Mouse (Mus musculus) MEL (cell line): ENCODE data around the gene Ppp1r35. TPM values are rescaled to one million over a fixed set of nuclear protein-coding genes. Genes with fewer than 3 reads are reported as not detected.
A peak's percentile ranks its signal among the peaks of the same experiment; 100 is the strongest.

Experiments used
- DNase-seq: peaks from one replicate; pipeline ENCODE4 v3.0.0; 2011; ENCODE audit warnings: low read depth, low spot score
- H3K27ac ChIP-seq: 2 replicates; pipeline ENCODE4 v1.5.1; 2012; ENCODE audit warnings: low read depth, mild to moderate bottlenecking, control low read depth, low read length, moderate library complexity; ENCODE audit not compliant: control insufficient read depth
- H3K27me3 ChIP-seq, 2 experiments: fragments of 150-350 bp in 1 of 2; sonication (generic) in 1 of 2; 2 replicates each; pipeline ENCODE4 v1.6.1; 2012; ENCODE audit warnings: low read length in 2 of 2, mild to moderate bottlenecking in 2 of 2, improper control_type of control experiment in 1 of 2, moderate library complexity in 1 of 2; ENCODE audit not compliant: insufficient read depth in 2 of 2, control insufficient read depth in 1 of 2
- H3K36me3 ChIP-seq, 2 experiments: 2 replicates each; pipeline ENCODE4 v1.6.1; 2012 to 2014; ENCODE audit warnings: low read length in 2 of 2, improper control_type of control experiment in 1 of 2, inconsistent platforms in 1 of 2, mild to moderate bottlenecking in 1 of 2; ENCODE audit not compliant: insufficient read depth in 2 of 2, control insufficient read depth in 1 of 2
- H3K4me1 ChIP-seq, 2 experiments: fragments of 150-350 bp in 1 of 2; sonication (generic) in 1 of 2; 2 replicates each; pipeline ENCODE4 v1.6.1; 2012; ENCODE audit warnings: low read length in 2 of 2, improper control_type of control experiment in 1 of 2, mild to moderate bottlenecking in 1 of 2; ENCODE audit not compliant: insufficient read depth in 2 of 2, control insufficient read depth in 1 of 2
- H3K4me3 ChIP-seq, 2 experiments: fragments of 150-350 bp in 1 of 2; sonication (generic) in 1 of 2; 2 replicates each; pipeline ENCODE4 v1.5.1; 2012; ENCODE audit warnings: low read depth in 2 of 2, low read length in 2 of 2, mild to moderate bottlenecking in 2 of 2, moderate library complexity in 2 of 2, control low read depth in 1 of 2, improper control_type of control experiment in 1 of 2; ENCODE audit not compliant: control insufficient read depth in 1 of 2, insufficient read depth in 1 of 2
- H3K79me2 ChIP-seq: 2 replicates; pipeline ENCODE4 v1.6.1; 2012; ENCODE audit warnings: mild to moderate bottlenecking, low read length, moderate library complexity; ENCODE audit not compliant: control insufficient read depth, poor library complexity, insufficient read depth
- H3K9ac ChIP-seq: 2 replicates; pipeline ENCODE4 v1.6.1; 2012; ENCODE audit warnings: low read depth, mild to moderate bottlenecking, control low read depth, low read length, moderate library complexity; ENCODE audit not compliant: control insufficient read depth, poor library complexity, severe bottlenecking
- H3K9me3 ChIP-seq: fragments of 150-350 bp; sonication (generic); replicated peaks from 2 replicates; pipeline ENCODE4 v1.6.1; 2012; ENCODE audit warnings: mild to moderate bottlenecking, low read length, improper control_type of control experiment, moderate library complexity; ENCODE audit not compliant: insufficient read depth
- CTCF ChIP-seq, 3 experiments: IDR thresholded peaks in 2 of 3; conservative IDR thresholded peaks in 1 of 3; 2 replicates each; pipeline ENCODE4 v1.5.1; 2011 to 2012; ENCODE audit warnings: low read length in 3 of 3, low read depth in 2 of 3, mild to moderate bottlenecking in 2 of 3, improper control_type of control experiment in 1 of 3, inconsistent platforms in 1 of 3, mixed read lengths in 1 of 3, moderate library complexity in 1 of 3; ENCODE audit not compliant: control insufficient read depth in 1 of 3, insufficient read depth in 1 of 3, poor library complexity in 1 of 3, severe bottlenecking in 1 of 3
- E2F4 ChIP-seq: IDR thresholded peaks from 2 replicates; pipeline ENCODE4 v1.6.1; 2011; ENCODE audit warnings: low read depth, low read length, improper control_type of control experiment, borderline replicate concordance
- ELF1 ChIP-seq: IDR thresholded peaks from 2 replicates; pipeline ENCODE4 v1.6.1; 2014; ENCODE audit warnings: low read depth, mild to moderate bottlenecking, inconsistent platforms, low read length, improper control_type of control experiment, moderate library complexity
- EP300 ChIP-seq, 2 experiments: IDR thresholded peaks; 2 replicates each; pipeline ENCODE4 v1.6.1; 2011; ENCODE audit warnings: improper control_type of control experiment in 2 of 2, low read length in 2 of 2, low read depth in 1 of 2, mild to moderate bottlenecking in 1 of 2
- ETS1 ChIP-seq: IDR thresholded peaks from 2 replicates; pipeline ENCODE4 v1.6.1; 2012; ENCODE audit warnings: low read depth, mild to moderate bottlenecking, inconsistent platforms, low read length, improper control_type of control experiment, moderate library complexity
- GABPA ChIP-seq: IDR thresholded peaks from 2 replicates; pipeline ENCODE4 v1.6.1; 2012; ENCODE audit warnings: low read depth, mild to moderate bottlenecking, inconsistent platforms, low read length, improper control_type of control experiment, moderate library complexity
- HCFC1 ChIP-seq: IDR thresholded peaks from 2 replicates; pipeline ENCODE4 v1.6.1; 2012; ENCODE audit warnings: low read depth, mild to moderate bottlenecking, inconsistent platforms, low read length, improper control_type of control experiment, moderate library complexity
- MAFK ChIP-seq: IDR thresholded peaks from 2 replicates; pipeline ENCODE4 v1.6.1; 2011; ENCODE audit warnings: low read depth, mild to moderate bottlenecking, low read length, improper control_type of control experiment, borderline replicate concordance
- MAX ChIP-seq: IDR thresholded peaks from 2 replicates; pipeline ENCODE4 v1.6.1; 2011; ENCODE audit warnings: low read length, improper control_type of control experiment
- MEF2A ChIP-seq: IDR thresholded peaks from 2 replicates; pipeline ENCODE4 v1.6.1; 2014; ENCODE audit warnings: low read depth, mild to moderate bottlenecking, inconsistent platforms, low read length, improper control_type of control experiment; ENCODE audit not compliant: poor library complexity, insufficient replicate concordance, severe bottlenecking; ENCODE audit errors: extremely low read depth
- MXI1 ChIP-seq: IDR thresholded peaks from 2 replicates; pipeline ENCODE4 v1.6.1; 2011; ENCODE audit warnings: mild to moderate bottlenecking, low read depth, low read length, improper control_type of control experiment
- MYB ChIP-seq: IDR thresholded peaks from 2 replicates; pipeline ENCODE4 v1.6.1; 2011; ENCODE audit warnings: mild to moderate bottlenecking, low read depth, low read length, improper control_type of control experiment
- MYC ChIP-seq: IDR thresholded peaks from 2 replicates; pipeline ENCODE4 v1.6.1; 2011; ENCODE audit warnings: low read depth, mild to moderate bottlenecking, low read length, improper control_type of control experiment, moderate library complexity
- NELFE ChIP-seq: IDR thresholded peaks from 2 replicates; pipeline ENCODE4 v1.6.1; 2011; ENCODE audit warnings: low read depth, low read length, improper control_type of control experiment
- POLR2AphosphoS5 ChIP-seq: IDR thresholded peaks from 2 replicates; pipeline ENCODE4 v1.6.1; 2012; ENCODE audit warnings: low read depth, borderline replicate concordance, mild to moderate bottlenecking, inconsistent platforms, low read length, moderate library complexity, mixed read lengths
- RAD21 ChIP-seq: IDR thresholded peaks from 2 replicates; pipeline ENCODE4 v1.6.1; 2011; ENCODE audit warnings: mild to moderate bottlenecking, low read depth, low read length, improper control_type of control experiment
- TCF12 ChIP-seq: IDR thresholded peaks from 2 replicates; pipeline ENCODE4 v1.6.1; 2014; ENCODE audit warnings: low read depth, mild to moderate bottlenecking, inconsistent platforms, low read length, improper control_type of control experiment, moderate library complexity
- ZC3H11A ChIP-seq: IDR thresholded peaks from 2 replicates; pipeline ENCODE4 v1.6.1; 2012; ENCODE audit warnings: low read depth, mild to moderate bottlenecking, inconsistent platforms, low read length, improper control_type of control experiment
- polyA plus RNA-seq, 2 experiments: library from polyadenylated mRNA; stranded (reverse) in 1 of 2; unstranded in 1 of 2; fragments of >175 nt in 1 of 2; fragments of >200 nt in 1 of 2; gene quantifications; 2 replicates each; pipeline versions ENCODE4 v1.2.1 to v1.2.4; 2012; ENCODE audit warnings: low replicate concordance in 2 of 2, low read depth in 1 of 2; ENCODE audit not compliant: insufficient read length in 2 of 2, insufficient read depth in 1 of 2, missing spikeins in 1 of 2
- total RNA-seq: library from RNA; depleted of rRNA; stranded (reverse); fragments of 300-350 nt; gene quantifications from 2 replicates; pipeline ENCODE4 v1.2.3, GENCODE M21; 2012

The Ppp1r35 gene
- total and polyA plus RNA-seq, 3 experiments, result 35.0 to 46.2 TPM; not detected in 1

DNA sequence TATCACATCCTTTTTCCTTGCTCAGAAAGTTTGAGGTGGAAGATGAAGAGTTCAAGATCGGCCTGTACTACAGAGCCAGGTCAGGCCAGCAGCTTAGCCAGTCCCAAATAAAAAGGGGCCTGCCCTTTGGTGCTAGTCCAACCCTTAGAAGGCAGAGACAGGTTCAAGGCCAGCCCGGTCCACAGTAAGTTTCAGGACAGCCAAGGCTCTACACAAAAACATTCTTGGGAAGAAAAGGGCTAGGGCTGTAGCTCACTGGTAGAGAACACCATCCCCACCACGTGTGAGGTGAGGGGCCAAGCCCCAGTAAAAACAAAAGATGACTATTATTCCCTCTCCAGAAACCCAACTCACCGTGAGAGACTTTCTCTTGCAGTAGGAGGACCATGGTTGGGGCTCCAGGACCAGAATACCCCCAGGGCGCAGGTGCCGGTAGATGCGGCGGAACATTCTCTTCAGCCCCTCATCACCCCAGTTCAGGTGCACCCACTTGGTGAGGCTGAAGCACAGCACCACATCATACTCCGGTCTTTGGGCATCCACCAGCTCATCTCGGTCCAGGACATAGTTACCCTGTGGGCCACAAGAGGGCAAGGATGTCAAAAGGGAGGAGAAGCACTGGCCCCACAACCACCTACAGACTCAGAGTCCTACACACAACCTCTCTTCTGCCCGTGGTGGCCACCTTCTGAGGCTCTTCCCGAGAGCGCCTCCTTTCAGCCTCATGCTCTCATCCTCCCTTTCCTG is 4.3 kb downstream of the Ppp1r35 start:
- peak overlapping the region; percentile 98; the same call in 1 of the 2 replicates for H3K9ac ChIP-seq
- H3K27ac ChIP-seq, result no peak overlapping the region
- H3K36me3 ChIP-seq, result peaks cover 3 to 20% of the 10 kb centered on the region in 2 experiments
- H3K27me3 ChIP-seq, result no peaks in the 10 kb centered on the region
- H3K79me2 ChIP-seq, result peaks cover 47% of the 10 kb centered on the region
- DNase-seq, result no peak
- TF ChIP-seq TCF12, result no peak
- TF ChIP-seq E2F4, result no peak
- TF ChIP-seq MEF2A, result no peak
- no peak for TF ChIP-seq MAFK
- no peak for TF ChIP-seq POLR2AphosphoS5
- TF ChIP-seq ELF1, result no peak
- H3K9me3 ChIP-seq, result no peaks in the 10 kb centered on the region
- H3K4me3 ChIP-seq, result no peak overlapping the region
- peaks cover 0 to 19% of the 10 kb centered on the region in 2 experiments; a peak in 2 of 4 replicates for H3K4me1 ChIP-seq

DNA sequence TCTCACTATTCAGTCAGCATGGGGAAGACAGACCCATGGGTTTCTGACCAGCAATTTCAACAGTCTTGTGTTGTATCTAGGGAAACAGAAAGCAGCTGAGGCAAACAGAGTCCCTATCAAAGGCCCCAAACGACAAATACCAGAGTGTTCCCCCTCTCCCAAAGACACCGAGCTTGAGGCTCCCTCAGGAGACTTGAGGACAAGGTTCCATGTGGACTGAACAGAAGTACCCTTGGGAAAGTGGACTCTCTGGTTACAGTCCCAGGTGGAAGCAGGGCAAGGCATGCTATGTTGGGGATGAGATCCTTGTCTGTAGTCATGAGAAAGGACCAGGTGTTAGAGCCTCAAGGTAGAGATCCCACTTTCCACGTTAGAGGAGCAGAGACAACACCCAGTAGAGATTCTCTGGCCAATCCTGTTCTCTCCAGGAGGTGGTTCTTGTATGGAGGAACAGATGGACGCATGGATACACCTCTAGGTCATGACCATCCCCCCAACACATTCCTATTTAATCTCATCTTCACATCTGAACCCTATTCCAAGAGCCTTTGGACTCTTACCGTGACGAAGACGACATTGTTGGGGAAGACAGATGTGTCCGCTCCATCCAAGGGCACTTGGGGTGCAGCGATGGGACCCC is 5.4 kb downstream of the Ppp1r35 start:
- no peak for TF ChIP-seq MYC
- TF ChIP-seq HCFC1, result no peak
- no peak for TF ChIP-seq GABPA
- Histone ChIP-seq H3K4me1 (peaks cover 0 to 20% of the 10 kb centered on the region in 2 experiments; a peak in 2 of 4 replicates), H3K79me2 (peaks cover 44% of the 10 kb centered on the region), H3K27ac (no peak overlapping the region), H3K36me3 (peaks cover 3 to 20% of the 10 kb centered on the region in 2 experiments), H3K27me3 (no peaks in the 10 kb centered on the region), H3K4me3 (peak overlapping the region; percentile 73 to 88), H3K9ac (peak overlapping the region; percentile 98), H3K9me3 (no peaks in the 10 kb centered on the region)
- DNase-seq, result no peak

DNA sequence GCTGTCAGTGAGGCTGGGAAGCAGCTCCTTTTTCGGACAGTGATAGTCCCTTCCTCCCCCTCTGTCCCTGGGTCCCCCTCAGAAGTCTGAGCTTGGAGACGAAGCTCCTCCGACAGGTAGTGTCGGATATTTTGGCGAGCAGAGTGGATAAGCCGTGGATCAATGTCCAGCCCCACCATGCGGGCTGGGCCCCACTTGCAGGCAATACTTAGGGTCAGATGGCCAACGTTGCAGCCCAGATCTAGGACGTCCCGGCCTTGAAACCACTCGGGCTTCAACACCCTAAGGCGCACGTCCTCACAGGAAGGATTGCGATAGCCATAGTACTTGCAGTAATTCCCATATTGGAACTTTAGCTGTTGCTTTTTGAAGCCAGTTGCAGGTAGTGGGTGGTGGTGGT is 5.9 kb downstream of the Ppp1r35 start:
- H3K9me3 ChIP-seq, result no peaks in the 10 kb centered on the region
- TF ChIP-seq EP300 (IDR thresholded peaks at IDR 0.05; ENCODE audit: low read depth in 1 of 2, low read length in 2 of 2) (no peak), MXI1 (no peak), MAX (no peak), CTCF (IDR thresholded peaks at IDR 0.05 in 2 of 3, conservative IDR thresholded peaks at IDR 0.05 in 1 of 3; ENCODE audit: control insufficient read depth in 1 of 3, insufficient read depth in 1 of 3, low read depth in 2 of 3, low read length in 3 of 3, poor library complexity in 1 of 3, severe bottlenecking in 1 of 3) (no peak), HCFC1 (no peak), ETS1 (no peak), RAD21 (no peak), MYB (no peak), NELFE (no peak), ZC3H11A (no peak)
- peaks cover 3 to 20% of the 10 kb centered on the region in 2 experiments for H3K36me3 ChIP-seq
- H3K27me3 ChIP-seq, result no peaks in the 10 kb centered on the region
- H3K9ac ChIP-seq, result peak overlapping the region; percentile 98
- peaks cover 39% of the 10 kb centered on the region for H3K79me2 ChIP-seq
- no peak for DNase-seq
- H3K4me1 ChIP-seq, result peaks cover 0 to 20% of the 10 kb centered on the region in 2 experiments; a peak in 2 of 4 replicates
- H3K4me3 ChIP-seq, result peak overlapping the region; percentile 73 to 88
- no peak overlapping the region for H3K27ac ChIP-seq
